Mouse (Mus musculus): ENCODE measurements around the gene Cdpf1.

Gene Cdpf1

GRCm38 (mm10) chr15:85811535-85812277, at the start of gene Cdpf1:
Gene Cdpf1 (minus strand): TSS chr15:85811697.
- peak; percentile 97 for DNase-seq (ENCODE audit: low spot score)

GRCm38 (mm10) chr15:85859490-85860031, 48.1 kb upstream of the Cdpf1 start, which contains the start of gene Gtse1:
Gene Gtse1 (plus strand): TSS chr15:85859745.
- peak; percentile 85 for DNase-seq (ENCODE audit: low spot score)

DNA sequence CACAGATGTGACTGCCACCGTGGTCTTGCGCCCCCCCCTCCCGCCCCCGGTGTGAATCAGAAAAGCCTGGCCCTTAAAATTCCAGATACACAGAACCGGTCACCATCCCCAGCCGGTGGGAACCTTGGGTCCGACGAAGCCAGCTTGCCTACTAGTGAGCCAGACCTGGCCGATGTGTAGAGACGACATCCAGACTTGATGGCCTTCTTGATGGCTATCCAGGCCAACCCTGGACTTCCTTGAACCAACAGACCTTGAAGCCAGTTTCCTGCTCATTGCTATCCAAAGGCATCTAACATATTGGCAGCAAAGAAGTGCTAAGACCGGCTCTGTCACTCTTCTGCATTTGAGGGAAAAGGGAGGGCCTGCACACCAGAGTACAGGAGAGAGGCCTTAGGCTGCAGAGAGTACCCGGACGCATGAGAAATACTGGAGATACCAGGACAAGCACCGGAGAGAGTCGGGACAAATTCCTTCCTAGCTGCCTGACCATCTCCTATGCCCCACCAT, 47.5 kb upstream of the Cdpf1 start:
- DNase-seq (ENCODE audit: low spot score), result no peak

DNA sequence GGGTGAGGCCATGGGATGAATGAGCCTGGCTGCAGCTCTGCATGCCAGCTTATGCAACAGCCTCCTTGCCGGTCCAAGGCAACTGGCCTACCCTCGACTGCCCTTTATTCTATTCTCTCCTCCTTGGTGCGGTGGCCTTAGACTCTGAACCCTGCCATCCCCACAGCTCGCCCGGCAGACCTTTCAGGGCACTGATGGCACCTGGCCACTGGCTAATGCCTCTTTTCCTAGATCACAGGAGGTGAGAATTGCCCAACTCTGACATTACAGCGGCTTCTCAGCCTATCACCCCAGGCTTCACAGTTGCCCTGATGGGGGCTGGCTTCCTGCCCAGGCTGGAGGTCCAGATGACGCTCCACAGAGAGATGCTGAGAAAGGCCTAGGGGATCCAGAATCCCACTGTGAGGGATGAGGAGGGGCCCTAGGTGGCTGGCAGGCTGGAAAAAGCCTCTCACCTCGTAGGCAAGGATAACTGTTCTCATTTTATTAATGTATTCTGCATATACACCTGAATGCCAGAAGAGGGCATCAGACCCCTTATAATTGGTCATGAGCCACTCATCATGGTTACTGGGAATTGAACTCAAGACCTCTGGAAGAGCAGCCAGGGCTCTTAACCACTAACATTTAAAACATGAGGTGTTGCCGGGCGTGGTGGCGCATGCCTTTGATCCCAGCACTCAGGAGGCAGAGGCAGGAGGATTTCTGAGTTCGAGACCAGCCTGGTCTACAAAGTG, 40.3 kb upstream of the Cdpf1 start:
- DNase-seq (ENCODE audit: low spot score), result no peak

DNA sequence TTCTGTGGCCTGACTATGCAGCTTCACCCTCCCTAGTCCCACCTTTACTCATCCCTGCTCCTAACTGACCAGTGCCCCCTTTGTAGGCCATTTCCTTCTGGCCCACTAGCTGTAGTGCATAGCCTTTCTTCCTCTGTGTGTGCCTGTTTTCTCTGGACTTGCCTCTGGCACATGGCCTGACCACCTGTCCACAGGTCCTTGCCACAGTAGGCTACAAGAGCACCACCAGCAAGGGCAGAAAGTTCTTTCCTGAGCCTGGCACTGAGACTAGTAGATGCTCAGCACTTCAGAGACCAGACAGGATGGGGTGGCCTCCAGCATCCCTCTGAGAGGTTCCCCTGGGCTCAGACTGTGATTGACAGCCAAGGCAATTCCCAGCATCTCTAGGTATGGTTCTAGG, 33.6 kb upstream of the Cdpf1 start:
- DNase-seq (ENCODE audit: low spot score), result no peak

DNA sequence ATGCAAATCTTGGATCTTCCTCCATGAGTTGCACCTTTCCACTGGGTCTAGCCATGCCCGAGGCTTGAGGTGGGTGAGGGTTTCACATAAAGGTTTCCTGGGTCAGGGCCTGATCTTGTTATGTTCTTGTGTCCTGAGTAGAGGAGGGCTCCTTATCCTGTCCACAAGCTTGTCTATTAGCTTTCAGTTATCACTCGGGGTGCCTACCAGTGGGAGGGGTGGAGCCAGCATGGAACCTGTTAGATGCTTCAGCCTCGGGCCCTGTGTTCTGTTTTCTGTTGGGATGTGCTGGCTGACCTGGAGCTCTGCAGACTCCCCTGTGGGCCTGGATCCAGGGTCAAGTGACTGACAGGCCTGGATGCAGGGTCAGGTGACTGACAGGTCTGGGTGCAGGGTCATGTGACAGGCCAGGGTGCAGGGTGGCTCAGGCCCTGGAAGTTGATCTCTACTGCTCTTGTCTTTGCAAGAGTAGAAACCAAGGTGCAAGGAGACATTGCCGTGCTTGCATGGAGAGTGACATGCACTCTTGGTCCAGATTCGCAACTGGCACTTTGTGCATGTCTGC, 30.4 kb upstream of the Cdpf1 start:
- no peak for DNase-seq (ENCODE audit: low spot score)

- no peak for DNase-seq (ENCODE audit: low spot score)
Observed at GRCm38 (mm10) chr15:85840983-85841382, 29.5 kb upstream of the Cdpf1 start.

- no peak for DNase-seq (ENCODE audit: low spot score)
Observed at GRCm38 (mm10) chr15:85836887-85837286, 25.4 kb upstream of the Cdpf1 start.

DNA sequence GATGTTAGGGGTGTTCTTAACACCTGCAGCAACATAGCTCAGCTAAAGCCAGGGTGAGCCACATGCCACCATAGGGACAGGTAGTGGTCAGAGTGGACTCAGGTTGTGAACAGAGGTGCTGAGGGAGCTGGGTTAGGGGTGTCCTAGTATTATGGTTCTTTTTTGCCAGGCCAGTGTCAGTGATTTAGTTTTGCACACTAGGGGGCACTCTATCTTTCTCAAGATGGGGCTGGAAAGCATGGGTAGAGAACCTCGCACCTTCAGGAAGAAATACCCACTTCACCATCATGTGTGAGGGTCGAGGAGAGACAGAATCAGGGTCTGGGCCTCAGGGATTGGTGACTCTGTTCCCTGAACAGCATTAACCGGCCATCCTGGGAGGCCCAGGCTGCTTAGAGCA, 23.8 kb upstream of the Cdpf1 start:
- DNase-seq (ENCODE audit: low spot score), result no peak

GRCm38 (mm10) chr15:85832599-85832998, 21.1 kb upstream of the Cdpf1 start:
- no peak for DNase-seq (ENCODE audit: low spot score)

- DNase-seq (ENCODE audit: low spot score), result peak; percentile 62
Observed at GRCm38 (mm10) chr15:85831954-85832590, 20.6 kb upstream of the Cdpf1 start, which contains the start of gene Ttc38. Gene Ttc38 (plus strand): TSS chr15:85832306.

DNA sequence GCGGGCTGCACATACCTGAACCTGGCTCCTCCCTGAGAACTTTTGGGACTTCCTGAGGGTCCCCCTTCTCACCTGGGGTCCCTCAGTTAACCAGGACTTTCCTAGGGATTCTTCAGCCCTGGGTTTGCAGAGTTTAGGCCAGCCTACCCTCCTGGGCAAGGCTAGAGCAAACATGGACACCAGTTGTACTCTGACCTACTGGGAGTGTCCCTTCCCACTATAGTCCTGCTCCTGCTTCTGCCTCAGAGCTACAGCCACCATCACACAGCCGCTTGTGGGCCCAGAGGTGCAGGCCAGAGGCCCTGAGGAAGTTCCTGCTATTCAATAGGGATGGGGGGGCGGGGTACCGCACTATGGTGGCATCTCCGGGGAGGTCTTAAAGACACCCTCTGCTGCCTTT, 18.0 kb upstream of the Cdpf1 start:
- no peak for DNase-seq (ENCODE audit: low spot score)

- DNase-seq (ENCODE audit: low spot score), result no peak
Observed at GRCm38 (mm10) chr15:85828071-85828470, 16.6 kb upstream of the Cdpf1 start.

DNA sequence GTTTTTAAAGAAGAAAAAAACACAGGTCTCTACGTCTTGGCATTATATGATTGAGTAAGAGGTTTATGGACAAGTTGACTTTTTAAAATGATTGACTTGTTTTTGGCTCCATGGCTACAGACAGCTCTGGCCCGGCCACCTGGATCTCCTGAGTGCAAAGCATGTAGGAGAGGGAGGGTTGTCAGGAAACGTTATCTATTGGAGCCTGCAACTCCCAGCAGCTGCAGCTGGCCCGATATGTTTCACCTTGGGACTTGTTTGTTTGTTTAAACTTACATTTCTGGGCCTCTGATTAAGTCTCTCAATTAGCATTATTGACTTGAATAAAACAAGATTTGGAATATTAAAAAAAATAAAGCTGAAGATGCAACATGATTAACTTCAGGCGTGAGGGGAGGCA, 15.2 kb upstream of the Cdpf1 start:
- DNase-seq (ENCODE audit: low spot score), result no peak

DNA sequence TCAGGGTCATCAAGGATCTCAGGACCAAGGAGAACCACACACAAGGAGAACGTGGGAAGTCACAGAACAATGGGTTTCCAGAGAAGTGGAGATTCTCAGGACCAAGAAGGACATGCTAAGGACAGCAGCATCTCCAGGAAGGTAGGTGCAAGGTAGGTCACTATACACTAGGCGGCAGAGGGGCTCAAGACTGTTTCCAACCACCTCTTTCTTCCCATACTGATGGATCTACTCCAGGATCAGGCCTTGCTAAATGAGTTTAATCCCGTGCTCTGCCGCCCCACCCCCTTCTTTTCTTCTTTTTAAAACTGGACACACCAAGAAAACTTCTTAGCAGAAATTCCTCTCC, 10.5 kb upstream of the Cdpf1 start:
- DNase-seq (ENCODE audit: low spot score), result no peak

DNA sequence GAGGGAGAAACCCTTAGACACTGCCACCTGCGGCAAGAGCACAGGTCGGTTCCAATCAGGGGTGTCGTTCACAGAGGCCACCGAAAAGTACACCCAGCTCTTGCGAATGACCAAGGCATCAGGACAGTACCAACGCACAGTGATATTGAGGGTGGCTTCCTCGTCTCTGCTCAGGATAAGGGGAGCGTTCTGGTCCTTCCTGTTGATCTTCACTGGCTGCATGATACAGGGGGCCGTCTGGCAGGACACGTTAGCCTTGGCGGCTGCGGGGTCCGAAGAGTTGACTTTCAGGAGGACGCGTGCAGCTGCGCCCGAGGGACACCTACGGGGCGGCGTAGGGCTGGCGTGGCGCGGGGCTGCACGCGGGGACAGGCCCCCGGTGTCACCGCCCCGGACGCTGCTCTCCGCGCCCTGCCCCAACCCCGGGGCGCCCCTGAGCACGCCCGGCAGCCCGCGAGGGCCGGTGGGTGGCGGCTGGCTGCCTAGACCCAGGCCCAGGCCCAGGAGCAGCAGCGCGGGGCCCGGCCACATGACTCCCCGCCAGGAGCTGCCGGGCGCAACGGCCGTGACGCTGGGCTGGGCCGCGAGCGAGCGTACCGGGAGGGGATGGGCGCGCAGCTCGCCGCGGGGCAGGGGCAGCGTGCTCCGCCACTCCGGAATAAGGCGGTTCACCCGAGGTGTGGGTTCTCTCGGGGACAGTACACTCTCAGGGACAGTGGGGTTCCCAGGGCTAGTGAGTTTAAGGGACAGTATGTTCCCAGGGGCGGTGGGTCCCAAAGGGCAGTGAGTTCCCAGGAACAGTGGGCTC, 9.9 kb upstream of the Cdpf1 start, which contains the start of gene Pkdrej:
Gene Pkdrej, minus strand, starts transcription at position 532 of the 808 bp plus-strand sequence.
- no peak for DNase-seq (ENCODE audit: low spot score)

- DNase-seq (ENCODE audit: low spot score), result no peak
Observed at GRCm38 (mm10) chr15:85813428-85813827, 1.9 kb upstream of the Cdpf1 start.

DNA sequence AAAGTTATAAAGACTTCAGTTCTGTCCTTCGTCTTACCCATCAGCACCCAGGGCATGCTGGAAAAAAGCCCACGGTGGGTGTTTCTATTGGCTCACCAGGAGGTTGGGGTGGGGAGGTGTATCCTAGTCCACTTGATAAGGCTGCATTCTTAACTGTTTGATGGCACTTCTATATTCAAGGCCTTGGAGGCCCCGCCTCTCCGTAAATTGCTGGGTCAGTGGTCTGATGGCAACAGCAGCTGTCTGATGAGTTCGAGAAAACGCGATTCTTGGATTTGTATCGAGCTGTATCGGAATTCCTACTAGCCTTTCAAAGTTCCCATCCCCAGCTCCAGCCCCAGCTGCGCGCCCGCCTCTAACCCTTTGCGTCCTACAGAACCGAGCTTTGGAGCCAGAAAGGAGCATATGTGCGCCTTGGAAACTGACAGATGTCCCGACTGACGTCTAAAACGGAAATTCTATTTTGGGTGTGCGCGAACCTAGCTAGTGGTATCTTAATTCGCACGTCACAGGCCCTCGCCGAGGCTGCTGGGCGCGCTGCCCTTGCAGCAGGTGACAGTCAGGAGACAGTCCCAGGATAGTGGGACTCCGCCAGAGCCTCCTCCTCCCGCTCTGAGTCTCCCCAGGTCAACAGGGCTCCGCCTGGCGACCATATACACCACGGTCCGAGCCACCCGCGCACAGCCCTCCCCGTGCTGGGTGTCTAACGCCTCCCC, 533 bp downstream of the Cdpf1 start:
- no peak for DNase-seq (ENCODE audit: low spot score)

DNA sequence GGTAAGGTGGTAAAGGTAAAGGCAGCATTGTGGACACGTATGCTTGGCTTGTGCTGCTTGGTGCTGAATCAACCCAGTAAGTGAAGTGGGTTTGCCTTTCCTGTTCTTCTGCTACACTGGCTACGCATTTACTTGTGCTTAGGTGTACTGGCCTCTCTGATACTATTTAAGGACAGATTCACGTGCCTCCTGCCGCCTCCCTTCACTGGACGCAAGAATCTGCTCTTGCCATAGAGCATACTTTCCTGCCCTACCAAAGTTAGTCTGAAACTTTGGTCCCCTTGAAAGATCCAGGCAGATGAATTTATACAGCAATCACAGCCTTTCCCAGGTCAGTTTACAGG, 1.1 kb downstream of the Cdpf1 start:
- no peak for DNase-seq (ENCODE audit: low spot score)

GRCm38 (mm10) chr15:85809091-85809490, 2.4 kb downstream of the Cdpf1 start:
- DNase-seq (ENCODE audit: low spot score), result no peak

- no peak for DNase-seq (ENCODE audit: low spot score)
Observed at GRCm38 (mm10) chr15:85808434-85808833, 3.1 kb downstream of the Cdpf1 start.

Measured in spleen, adult 12 weeks (tissue).